Mouse (Mus musculus): ENCODE results near the gene Bbs1. TPM values are rescaled to one million over a fixed set of nuclear protein-coding genes. Genes with fewer than 3 reads are reported as not detected.

Gene Bbs1
- polyA plus RNA-seq, 1 experiment from 2014 or later, result 10.1 TPM

- Histone ChIP-seq H3K9me3 (ENCODE audit: control insufficient read depth, low read length) (no peaks in the 10 kb centered on the region), H3K4me1 (replicated peaks; ENCODE audit: control insufficient read depth, insufficient read depth, low read length) (peaks cover 20% of the 10 kb centered on the region), H3K4me3 (replicated peaks; ENCODE audit: low read length) (peak within 1 kb of the TSS; percentile 61), H3K36me3 (ENCODE audit: control insufficient read depth, insufficient read depth) (peaks cover 2% of the 10 kb centered on the region), H3K27me3 (replicated peaks; ENCODE audit: control insufficient read depth, insufficient read depth, low read length) (no peaks in the 10 kb centered on the region), H3K27ac (ENCODE audit: low read length) (peak within 1 kb of the TSS; percentile 65), H3K4me2 (ENCODE audit: low read length) (peak within 1 kb of the TSS; percentile 80), H3K9ac (replicated peaks; ENCODE audit: low read depth, low read length) (peak within 1 kb of the TSS; percentile 72)
- ATAC-seq, result peak; percentile 98
- under 1% methylated on average over 32 of the region's 32 CpGs for WGBS
These were observed 21.6 kb upstream of the Bbs1 start, which contains the start of gene Dpp3 for GRCm38 (mm10) chr19:4927904-4928531. Dpp3 (minus strand) TSS chr19:4928287.

- Histone ChIP-seq H3K9ac (replicated peaks; ENCODE audit: low read depth, low read length) (no peak overlapping the region), H3K27ac (ENCODE audit: low read length) (no peak overlapping the region), H3K27me3 (replicated peaks; ENCODE audit: control insufficient read depth, insufficient read depth, low read length) (no peaks in the 10 kb centered on the region), H3K4me3 (replicated peaks; ENCODE audit: low read length) (no peak overlapping the region), H3K9me3 (ENCODE audit: control insufficient read depth, low read length) (no peaks in the 10 kb centered on the region), H3K36me3 (ENCODE audit: control insufficient read depth, insufficient read depth) (peaks cover 22% of the 10 kb centered on the region), H3K4me2 (ENCODE audit: low read length) (no peak overlapping the region), H3K4me1 (replicated peaks; ENCODE audit: control insufficient read depth, insufficient read depth, low read length) (peaks cover 20% of the 10 kb centered on the region)
- no peak for ATAC-seq
- WGBS, result 96% methylated on average over 11 of the region's 11 CpGs
These were observed 18.9 kb upstream of the Bbs1 start for GRCm38 (mm10) chr19:4925121-4925860.

GRCm38 (mm10) chr19:4919652-4920051 is 13.2 kb upstream of the Bbs1 start:
- Histone ChIP-seq H3K36me3 (ENCODE audit: control insufficient read depth, insufficient read depth) (peaks cover 46% of the 10 kb centered on the region), H3K4me2 (ENCODE audit: low read length) (no peak overlapping the region), H3K9ac (replicated peaks; ENCODE audit: low read depth, low read length) (no peak overlapping the region), H3K4me3 (replicated peaks; ENCODE audit: low read length) (no peak overlapping the region), H3K27me3 (replicated peaks; ENCODE audit: control insufficient read depth, insufficient read depth, low read length) (no peaks in the 10 kb centered on the region), H3K27ac (ENCODE audit: low read length) (no peak overlapping the region), H3K9me3 (ENCODE audit: control insufficient read depth, low read length) (no peaks in the 10 kb centered on the region), H3K4me1 (replicated peaks; ENCODE audit: control insufficient read depth, insufficient read depth, low read length) (no peaks in the 10 kb centered on the region)
- no peak for ATAC-seq
- WGBS, result 85% methylated on average over 6 of the region's 6 CpGs

- peaks cover 48% of the 10 kb centered on the region for H3K36me3 ChIP-seq (ENCODE audit: control insufficient read depth, insufficient read depth)
- no peaks in the 10 kb centered on the region for H3K9me3 ChIP-seq (ENCODE audit: control insufficient read depth, low read length)
- H3K27me3 ChIP-seq (replicated peaks; ENCODE audit: control insufficient read depth, insufficient read depth, low read length), result no peaks in the 10 kb centered on the region
- H3K4me1 ChIP-seq (replicated peaks; ENCODE audit: control insufficient read depth, insufficient read depth, low read length), result no peaks in the 10 kb centered on the region
- no peak overlapping the region for H3K4me2 ChIP-seq (ENCODE audit: low read length)
- no peak overlapping the region for H3K27ac ChIP-seq (ENCODE audit: low read length)
- H3K4me3 ChIP-seq (replicated peaks; ENCODE audit: low read length), result no peak overlapping the region
- 89% methylated on average over 10 of the region's 10 CpGs for WGBS
- no peak overlapping the region for H3K9ac ChIP-seq (replicated peaks; ENCODE audit: low read depth, low read length)
- ATAC-seq, result no peak
These were observed 10.4 kb upstream of the Bbs1 start for GRCm38 (mm10) chr19:4916827-4917226.

GRCm38 (mm10) chr19:4915924-4916603 is 9.6 kb upstream of the Bbs1 start:
- H3K4me1 ChIP-seq (replicated peaks; ENCODE audit: control insufficient read depth, insufficient read depth, low read length), result no peaks in the 10 kb centered on the region
- no peaks in the 10 kb centered on the region for H3K9me3 ChIP-seq (ENCODE audit: control insufficient read depth, low read length)
- no peak overlapping the region for H3K9ac ChIP-seq (replicated peaks; ENCODE audit: low read depth, low read length)
- 88% methylated on average over 15 of the region's 15 CpGs for WGBS
- H3K27ac ChIP-seq (ENCODE audit: low read length), result no peak overlapping the region
- ATAC-seq, result no peak
- H3K4me2 ChIP-seq (ENCODE audit: low read length), result no peak overlapping the region
- no peaks in the 10 kb centered on the region for H3K27me3 ChIP-seq (replicated peaks; ENCODE audit: control insufficient read depth, insufficient read depth, low read length)
- H3K4me3 ChIP-seq (replicated peaks; ENCODE audit: low read length), result no peak overlapping the region
- peaks cover 48% of the 10 kb centered on the region for H3K36me3 ChIP-seq (ENCODE audit: control insufficient read depth, insufficient read depth)

GRCm38 (mm10) chr19:4909376-4909775 is 2.9 kb upstream of the Bbs1 start:
- Histone ChIP-seq H3K36me3 (ENCODE audit: control insufficient read depth, insufficient read depth) (peaks cover 26% of the 10 kb centered on the region), H3K4me3 (replicated peaks; ENCODE audit: low read length) (no peak overlapping the region), H3K27ac (ENCODE audit: low read length) (no peak overlapping the region), H3K9me3 (ENCODE audit: control insufficient read depth, low read length) (no peaks in the 10 kb centered on the region), H3K27me3 (replicated peaks; ENCODE audit: control insufficient read depth, insufficient read depth, low read length) (no peaks in the 10 kb centered on the region), H3K9ac (replicated peaks; ENCODE audit: low read depth, low read length) (no peak overlapping the region), H3K4me2 (ENCODE audit: low read length) (no peak overlapping the region), H3K4me1 (replicated peaks; ENCODE audit: control insufficient read depth, insufficient read depth, low read length) (peaks cover 12% of the 10 kb centered on the region)
- ATAC-seq, result no peak
- 93% methylated on average over 7 of the region's 7 CpGs for WGBS

GRCm38 (mm10) chr19:4908107-4908506 is 1.7 kb upstream of the Bbs1 start:
- no peaks in the 10 kb centered on the region for H3K9me3 ChIP-seq (ENCODE audit: control insufficient read depth, low read length)
- H3K27ac ChIP-seq (ENCODE audit: low read length), result no peak overlapping the region
- WGBS, result 79% methylated on average over 4 of the region's 4 CpGs
- H3K4me2 ChIP-seq (ENCODE audit: low read length), result no peak overlapping the region
- peaks cover 16% of the 10 kb centered on the region for H3K36me3 ChIP-seq (ENCODE audit: control insufficient read depth, insufficient read depth)
- no peaks in the 10 kb centered on the region for H3K27me3 ChIP-seq (replicated peaks; ENCODE audit: control insufficient read depth, insufficient read depth, low read length)
- no peak for ATAC-seq
- no peak overlapping the region for H3K4me3 ChIP-seq (replicated peaks; ENCODE audit: low read length)
- peaks cover 12% of the 10 kb centered on the region for H3K4me1 ChIP-seq (replicated peaks; ENCODE audit: control insufficient read depth, insufficient read depth, low read length)
- no peak overlapping the region for H3K9ac ChIP-seq (replicated peaks; ENCODE audit: low read depth, low read length)

- peaks cover 7% of the 10 kb centered on the region; the same call in 1 of the 2 replicates for H3K36me3 ChIP-seq (ENCODE audit: control insufficient read depth, insufficient read depth)
- no peaks in the 10 kb centered on the region for H3K9me3 ChIP-seq (ENCODE audit: control insufficient read depth, low read length)
- WGBS, result 90% methylated on average over 3 of the region's 3 CpGs
These were observed 6.5 kb downstream of the Bbs1 start for GRCm38 (mm10) chr19:4899888-4900287.

GRCm38 (mm10) chr19:4898972-4899371 is 7.5 kb downstream of the Bbs1 start:
- H3K9ac ChIP-seq (replicated peaks; ENCODE audit: low read depth, low read length), result no peak overlapping the region
- ATAC-seq, result no peak
- H3K4me2 ChIP-seq (ENCODE audit: low read length), result no peak overlapping the region
- H3K4me3 ChIP-seq (replicated peaks; ENCODE audit: low read length), result no peak overlapping the region
- H3K27me3 ChIP-seq (replicated peaks; ENCODE audit: control insufficient read depth, insufficient read depth, low read length), result no peaks in the 10 kb centered on the region
- no peaks in the 10 kb centered on the region for H3K9me3 ChIP-seq (ENCODE audit: control insufficient read depth, low read length)
- WGBS, result 89% methylated on average over 9 of the region's 9 CpGs
- no peaks in the 10 kb centered on the region for H3K4me1 ChIP-seq (replicated peaks; ENCODE audit: control insufficient read depth, insufficient read depth, low read length)
- H3K36me3 ChIP-seq (ENCODE audit: control insufficient read depth, insufficient read depth), result peaks cover 7% of the 10 kb centered on the region; the same call in 1 of the 2 replicates
- no peak overlapping the region for H3K27ac ChIP-seq (ENCODE audit: low read length)

More at GRCm38 (mm10) chr19:4899888-4900287, 6.5 kb downstream of the Bbs1 start:
- Histone ChIP-seq H3K4me3 (replicated peaks; ENCODE audit: low read length) (no peak overlapping the region), H3K4me2 (ENCODE audit: low read length) (no peak overlapping the region), H3K27me3 (replicated peaks; ENCODE audit: control insufficient read depth, insufficient read depth, low read length) (no peaks in the 10 kb centered on the region), H3K9ac (replicated peaks; ENCODE audit: low read depth, low read length) (no peak overlapping the region), H3K27ac (ENCODE audit: low read length) (no peak overlapping the region), H3K4me1 (replicated peaks; ENCODE audit: control insufficient read depth, insufficient read depth, low read length) (no peaks in the 10 kb centered on the region)
- no peak for ATAC-seq
